Mouse (Mus musculus) spleen, embryonic (tissue): ENCODE results near the gene Pimreg.

Experiments
- CTCF ChIA-PET: fragments of 350-600 bp; sonication (Branson Sonifier 250); formaldehyde crosslinking; loops from one replicate; lab custom pipeline; 2022; lab: Charles Lee

Gene Pimreg

GRCm38 (mm10) chr11:72041768-72042607 lies at the start of gene Pimreg:
TSS of gene Pimreg (plus strand) at chr11:72042032.
- CTCF ChIA-PET = interaction anchor here (0.8 kb wide), 1 partner anchor 131 kb away, joined by 3 read pairs; no protein-coding TSS in a partner anchor

- CTCF ChIA-PET = no interaction called here
Observed at GRCm38 (mm10) chr11:71992438-71992837, 49.4 kb upstream of the Pimreg start.

GRCm38 (mm10) chr11:71995968-71996511 lies 45.8 kb upstream of the Pimreg start:
- CTCF ChIA-PET = interaction anchor here (0.5 kb wide), 1 partner anchor 30 kb away, joined by 3 read pairs; no protein-coding TSS in a partner anchor

- CTCF ChIA-PET = interaction anchor here (0.5 kb wide), 1 partner anchor 29 kb away, joined by 3 read pairs; no protein-coding TSS in a partner anchor
Observed at GRCm38 (mm10) chr11:71996805-71997204, 45.0 kb upstream of the Pimreg start.

GRCm38 (mm10) chr11:72000194-72000593 lies 41.6 kb upstream of the Pimreg start:
- CTCF ChIA-PET = interaction anchor here (0.5 kb wide), 1 partner anchor 194 kb away, joined by 7 read pairs; no protein-coding TSS in a partner anchor

- CTCF ChIA-PET = no interaction called here
Observed at GRCm38 (mm10) chr11:72002138-72002853, 39.5 kb upstream of the Pimreg start.

GRCm38 (mm10) chr11:72003171-72003570 lies 38.7 kb upstream of the Pimreg start:
- CTCF ChIA-PET = no interaction called here

GRCm38 (mm10) chr11:72005547-72005946 lies 36.3 kb upstream of the Pimreg start:
- CTCF ChIA-PET = no interaction called here

- CTCF ChIA-PET = no interaction called here
Observed at GRCm38 (mm10) chr11:72010367-72010766, 31.5 kb upstream of the Pimreg start.

GRCm38 (mm10) chr11:72010940-72011722 lies 30.7 kb upstream of the Pimreg start:
- CTCF ChIA-PET = no interaction called here

- CTCF ChIA-PET = no interaction called here
Observed at GRCm38 (mm10) chr11:72011955-72012354, 29.9 kb upstream of the Pimreg start.

GRCm38 (mm10) chr11:72014674-72015073 lies 27.2 kb upstream of the Pimreg start:
- CTCF ChIA-PET = no interaction called here

- CTCF ChIA-PET = interaction anchor here (1.3 kb wide), 1 partner anchor 21 kb away, joined by 3 read pairs; the partner anchor contains the start of gene Aipl1
Observed at GRCm38 (mm10) chr11:72016518-72017252, 25.1 kb upstream of the Pimreg start.

GRCm38 (mm10) chr11:72017253-72017601 lies 24.6 kb upstream of the Pimreg start:
- CTCF ChIA-PET = interaction anchor here (1.3 kb wide), 1 partner anchor 20 kb away, joined by 3 read pairs; the partner anchor contains the start of gene Aipl1

- CTCF ChIA-PET = no interaction called here
Observed at GRCm38 (mm10) chr11:72021015-72021414, 20.8 kb upstream of the Pimreg start.

- CTCF ChIA-PET = no interaction called here
Observed at GRCm38 (mm10) chr11:72022827-72023226, 19.0 kb upstream of the Pimreg start.

GRCm38 (mm10) chr11:72023581-72023980 lies 18.3 kb upstream of the Pimreg start:
- CTCF ChIA-PET = interaction anchor here (0.7 kb wide), 1 partner anchor 238 kb away, joined by 3 read pairs; no protein-coding TSS in a partner anchor

GRCm38 (mm10) chr11:72024193-72024781 lies 17.5 kb upstream of the Pimreg start:
- CTCF ChIA-PET = interaction anchor here (0.7 kb wide), 1 partner anchor 238 kb away, joined by 3 read pairs; no protein-coding TSS in a partner anchor

- CTCF ChIA-PET = interaction anchor here (0.7 to 1.0 kb wide), 2 partner anchors 29 to 71 kb away, joined by 3 to 5 read pairs; no protein-coding TSS in a partner anchor
Observed at GRCm38 (mm10) chr11:72025843-72026242, 16.0 kb upstream of the Pimreg start.

- CTCF ChIA-PET = interaction anchor here (1.0 kb wide), 1 partner anchor 72 kb away, joined by 5 read pairs; no protein-coding TSS in a partner anchor
Observed at GRCm38 (mm10) chr11:72026516-72026915, 15.3 kb upstream of the Pimreg start.
